Mouse (Mus musculus): ENCODE results near the gene Zc3h12a. TPM values are rescaled to one million over a fixed set of nuclear protein-coding genes. Genes with fewer than 3 reads are reported as not detected.

The Zc3h12a gene
- total and polyA plus RNA-seq, 3 experiments = 0.92 to 3.3 TPM; not detected in 1

GRCm38 (mm10) chr4:125158581-125159317, 31.1 kb upstream of the Zc3h12a start (continued):
- TF ChIP-seq USF2 (IDR thresholded peaks at IDR 0.05; ENCODE audit: borderline replicate concordance in 1 of 2, insufficient read depth in 1 of 2, low read depth in 1 of 2, low read length in 2 of 2) = no peak
- TF ChIP-seq CHD2 (IDR thresholded peaks at IDR 0.05; ENCODE audit: low read length) = no peak
- no peak for TF ChIP-seq ZKSCAN1 (IDR thresholded peaks at IDR 0.05; ENCODE audit: low read depth, low read length)
- no peak for TF ChIP-seq MYC (IDR thresholded peaks at IDR 0.05; ENCODE audit: low read depth, low read length)

DNA sequence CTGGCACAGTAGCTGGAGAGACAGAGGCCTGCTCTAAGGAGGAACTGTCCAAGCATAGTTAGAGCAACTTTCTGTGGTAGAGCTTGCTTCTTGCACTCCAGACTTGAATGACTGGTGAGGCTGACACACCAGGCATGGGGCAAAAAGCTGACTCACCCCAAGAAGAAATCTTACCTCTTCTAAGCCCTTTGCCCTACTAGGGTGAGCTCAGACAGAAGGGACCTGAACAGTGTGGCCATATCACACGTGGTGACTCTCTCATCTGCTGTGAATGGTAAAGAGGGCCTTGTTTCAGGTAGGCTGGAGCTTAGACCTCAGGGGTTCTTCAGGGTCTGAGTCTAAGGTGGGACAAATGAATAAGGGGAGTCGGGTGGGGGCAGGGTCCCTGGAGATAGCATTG, 30.4 kb upstream of the Zc3h12a start:
- no peak overlapping the region for H3K4me3 ChIP-seq (ENCODE audit: control insufficient read depth in 1 of 2, insufficient read depth in 1 of 2, low read depth in 2 of 2, low read length in 2 of 2)
- H3K79me2 ChIP-seq (ENCODE audit: control insufficient read depth, insufficient read depth, low read length, poor library complexity) = no peaks in the 10 kb centered on the region
- no peak overlapping the region for H3K27ac ChIP-seq (ENCODE audit: control insufficient read depth, low read depth, low read length)
- TF ChIP-seq POLR2AphosphoS5 (IDR thresholded peaks at IDR 0.05; ENCODE audit: borderline replicate concordance, low read depth, low read length) = no peak
- TF ChIP-seq GATA1 (IDR thresholded peaks at IDR 0.05; ENCODE audit: low read depth, low read length) = no peak
- TF ChIP-seq BHLHE40 (IDR thresholded peaks at IDR 0.05; ENCODE audit: borderline replicate concordance, low read depth, low read length) = no peak
- TF ChIP-seq USF2 (IDR thresholded peaks at IDR 0.05; ENCODE audit: borderline replicate concordance in 1 of 2, insufficient read depth in 1 of 2, low read depth in 1 of 2, low read length in 2 of 2) = no peak
- TF ChIP-seq KAT2A (conservative IDR thresholded peaks at IDR 0.05; ENCODE audit: low read depth, low read length) = no peak
- no peak for TF ChIP-seq SIN3A (IDR thresholded peaks at IDR 0.05; ENCODE audit: low read length)
- no peak for DNase-seq (ENCODE audit: low read depth, low spot score)
- H3K4me1 ChIP-seq (ENCODE audit: control insufficient read depth in 1 of 2, insufficient read depth in 2 of 2, low read length in 2 of 2) = no peaks in the 10 kb centered on the region
- no peak overlapping the region for H3K9ac ChIP-seq (ENCODE audit: control insufficient read depth, low read depth, low read length, poor library complexity, severe bottlenecking)
- H3K9me3 ChIP-seq (replicated peaks; ENCODE audit: insufficient read depth, low read length) = no peaks in the 10 kb centered on the region
- no peaks in the 10 kb centered on the region for H3K36me3 ChIP-seq (ENCODE audit: control insufficient read depth in 1 of 2, insufficient read depth in 2 of 2, low read length in 2 of 2)
- no peaks in the 10 kb centered on the region for H3K27me3 ChIP-seq (ENCODE audit: control insufficient read depth in 1 of 2, insufficient read depth in 2 of 2, low read length in 2 of 2)

GRCm38 (mm10) chr4:125157322-125157721, 29.7 kb upstream of the Zc3h12a start:
- no peaks in the 10 kb centered on the region for H3K4me1 ChIP-seq (ENCODE audit: control insufficient read depth in 1 of 2, insufficient read depth in 2 of 2, low read length in 2 of 2)
- H3K4me3 ChIP-seq (ENCODE audit: control insufficient read depth in 1 of 2, insufficient read depth in 1 of 2, low read depth in 2 of 2, low read length in 2 of 2) = no peak overlapping the region
- TF ChIP-seq RCOR1 (IDR thresholded peaks at IDR 0.05; ENCODE audit: low read depth, low read length) (no peak), TAL1 (IDR thresholded peaks at IDR 0.05; ENCODE audit: low read length) (no peak), TBP (IDR thresholded peaks at IDR 0.05; ENCODE audit: low read depth, low read length) (no peak), POLR2A (IDR thresholded peaks at IDR 0.05; ENCODE audit: control insufficient read depth in 1 of 2, insufficient read depth in 1 of 2, low read depth in 1 of 2, low read length in 2 of 2, poor library complexity in 1 of 2) (no peak), ELF1 (IDR thresholded peaks at IDR 0.05; ENCODE audit: low read depth, low read length) (no peak), ZKSCAN1 (IDR thresholded peaks at IDR 0.05; ENCODE audit: low read depth, low read length) (no peak), BHLHE40 (IDR thresholded peaks at IDR 0.05; ENCODE audit: borderline replicate concordance, low read depth, low read length) (no peak), MXI1 (IDR thresholded peaks at IDR 0.05; ENCODE audit: low read depth, low read length) (no peak), JUND (IDR thresholded peaks at IDR 0.05; ENCODE audit: low read depth, low read length) (no peak), GATA1 (IDR thresholded peaks at IDR 0.05; ENCODE audit: low read depth, low read length) (no peak), ZC3H11A (IDR thresholded peaks at IDR 0.05; ENCODE audit: low read depth, low read length) (no peak), POLR2AphosphoS5 (IDR thresholded peaks at IDR 0.05; ENCODE audit: borderline replicate concordance, low read depth, low read length) (no peak), MYC (IDR thresholded peaks at IDR 0.05; ENCODE audit: low read depth, low read length) (no peak), USF2 (IDR thresholded peaks at IDR 0.05; ENCODE audit: borderline replicate concordance in 1 of 2, insufficient read depth in 1 of 2, low read depth in 1 of 2, low read length in 2 of 2) (no peak), TCF12 (IDR thresholded peaks at IDR 0.05; ENCODE audit: low read depth, low read length) (no peak)
- no peaks in the 10 kb centered on the region for H3K79me2 ChIP-seq (ENCODE audit: control insufficient read depth, insufficient read depth, low read length, poor library complexity)
- H3K9ac ChIP-seq (ENCODE audit: control insufficient read depth, low read depth, low read length, poor library complexity, severe bottlenecking) = no peak overlapping the region
- no peaks in the 10 kb centered on the region for H3K9me3 ChIP-seq (replicated peaks; ENCODE audit: insufficient read depth, low read length)
- no peak overlapping the region for H3K27ac ChIP-seq (ENCODE audit: control insufficient read depth, low read depth, low read length)
- H3K27me3 ChIP-seq (ENCODE audit: control insufficient read depth in 1 of 2, insufficient read depth in 2 of 2, low read length in 2 of 2) = no peaks in the 10 kb centered on the region
- no peaks in the 10 kb centered on the region for H3K36me3 ChIP-seq (ENCODE audit: control insufficient read depth in 1 of 2, insufficient read depth in 2 of 2, low read length in 2 of 2)
- no peak for DNase-seq (ENCODE audit: low read depth, low spot score)
